Mouse (Mus musculus) thymus, adult 2 months (tissue): Measurements from ENCODE around the gene Dapk1. TPM values are rescaled to one million over a fixed set of nuclear protein-coding genes. Genes with fewer than 3 reads are reported as not detected.

Source experiments
- DNase-seq: peaks from one replicate; pipeline ENCODE4 v3.0.0; 2021
- H3K27ac ChIP-seq: fragments of 200-500 bp; 2 replicates; pipeline ENCODE4 v1.5.1; 2012; ENCODE audit warnings: low read length, control low read depth; ENCODE audit not compliant: control insufficient read depth, insufficient read depth
- H3K27me3 ChIP-seq: fragments of 200-500 bp; 2 replicates; pipeline ENCODE4 v1.6.1; 2012; ENCODE audit warnings: mild to moderate bottlenecking, low read length, moderate library complexity, mixed read lengths; ENCODE audit not compliant: control insufficient read depth, insufficient read depth
- H3K36me3 ChIP-seq: fragments of 200-500 bp; 2 replicates; pipeline ENCODE4 v1.6.1; 2012; ENCODE audit warnings: mild to moderate bottlenecking, low read length, moderate library complexity; ENCODE audit not compliant: control insufficient read depth, insufficient read depth
- H3K4me1 ChIP-seq: fragments of 200-500 bp; replicated peaks from 2 replicates; pipeline ENCODE4 v1.6.1; 2012; ENCODE audit warnings: low read length; ENCODE audit not compliant: control insufficient read depth, insufficient read depth
- H3K4me3 ChIP-seq: fragments of 200-500 bp; 2 replicates; pipeline ENCODE4 v1.5.1; 2012; ENCODE audit warnings: mild to moderate bottlenecking, low read length, control low read depth, moderate library complexity; ENCODE audit not compliant: control insufficient read depth, insufficient read depth
- CTCF ChIP-seq: fragments of 200-500 bp; IDR thresholded peaks from 2 replicates; pipeline ENCODE4 v1.5.1; 2012; ENCODE audit warnings: mild to moderate bottlenecking, control low read depth, low read length, moderate library complexity, borderline replicate concordance; ENCODE audit not compliant: control insufficient read depth, poor library complexity, insufficient read depth; ENCODE audit errors: extremely low read depth
- POLR2A ChIP-seq: fragments of 200-500 bp; IDR thresholded peaks from 2 replicates; pipeline ENCODE4 v1.6.1; 2012; ENCODE audit warnings: mild to moderate bottlenecking, low read length, control low read depth, moderate library complexity; ENCODE audit not compliant: control insufficient read depth, poor library complexity, insufficient read depth; ENCODE audit errors: extremely low read depth
- WGBS: fragments of 180-500 bp; shearing (Covaris S2); methylation state at CpG from one replicate; pipeline ENCODE4 v1.1.7; 2018; 5-methylcytosine and 5-hydroxymethylcytosine counted together
- polyA plus RNA-seq: library from polyadenylated mRNA; depleted of rRNA; stranded (reverse); fragments of >200 nt; gene quantifications from 2 replicates; pipeline ENCODE4 v1.2.3, GENCODE M21; 2012

Gene Dapk1
- polyA plus RNA-seq, 1 experiment = 45.2 TPM

- Histone ChIP-seq H3K36me3 (no peaks in the 10 kb centered on the region), H3K27ac (no peak overlapping the region), H3K4me1 (0 out of 2 replicates have a peak, but pooled peaks cover 9% of the 10 kb centered on the region), H3K27me3 (no peaks in the 10 kb centered on the region), H3K4me3 (no peak overlapping the region)
- TF ChIP-seq POLR2A = no peak
- TF ChIP-seq CTCF = no peak
- no peak for DNase-seq
- 87% methylated on average over 2 of the region's 2 CpGs for WGBS
Observed at GRCm38 (mm10) chr13:60690921-60691320, 89.2 kb downstream of the Dapk1 start.

DNA sequence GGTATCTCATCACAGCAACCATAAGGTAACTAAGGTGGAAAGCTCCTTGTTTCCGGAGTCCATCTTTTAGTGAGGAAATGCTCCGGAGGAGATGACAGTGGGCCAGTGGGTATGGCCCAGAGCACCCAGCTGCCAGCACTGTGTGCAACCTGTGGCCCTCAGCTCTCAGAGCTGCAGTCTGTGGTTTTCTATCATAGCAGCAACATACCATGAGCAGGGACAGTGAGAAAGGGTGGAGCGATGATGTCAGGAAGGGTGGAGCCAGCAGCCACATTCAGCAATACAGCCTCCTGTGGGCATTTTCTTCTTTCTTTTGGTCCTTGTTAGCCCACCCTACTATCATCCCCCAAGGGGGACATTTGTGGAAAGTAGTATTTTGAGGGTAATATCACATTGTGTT lies 90.2 kb downstream of the Dapk1 start:
- H3K4me3 ChIP-seq = no peak overlapping the region
- WGBS = 92% methylated on average over 3 of the region's 3 CpGs
- TF ChIP-seq POLR2A = no peak
- TF ChIP-seq CTCF = no peak

DNA sequence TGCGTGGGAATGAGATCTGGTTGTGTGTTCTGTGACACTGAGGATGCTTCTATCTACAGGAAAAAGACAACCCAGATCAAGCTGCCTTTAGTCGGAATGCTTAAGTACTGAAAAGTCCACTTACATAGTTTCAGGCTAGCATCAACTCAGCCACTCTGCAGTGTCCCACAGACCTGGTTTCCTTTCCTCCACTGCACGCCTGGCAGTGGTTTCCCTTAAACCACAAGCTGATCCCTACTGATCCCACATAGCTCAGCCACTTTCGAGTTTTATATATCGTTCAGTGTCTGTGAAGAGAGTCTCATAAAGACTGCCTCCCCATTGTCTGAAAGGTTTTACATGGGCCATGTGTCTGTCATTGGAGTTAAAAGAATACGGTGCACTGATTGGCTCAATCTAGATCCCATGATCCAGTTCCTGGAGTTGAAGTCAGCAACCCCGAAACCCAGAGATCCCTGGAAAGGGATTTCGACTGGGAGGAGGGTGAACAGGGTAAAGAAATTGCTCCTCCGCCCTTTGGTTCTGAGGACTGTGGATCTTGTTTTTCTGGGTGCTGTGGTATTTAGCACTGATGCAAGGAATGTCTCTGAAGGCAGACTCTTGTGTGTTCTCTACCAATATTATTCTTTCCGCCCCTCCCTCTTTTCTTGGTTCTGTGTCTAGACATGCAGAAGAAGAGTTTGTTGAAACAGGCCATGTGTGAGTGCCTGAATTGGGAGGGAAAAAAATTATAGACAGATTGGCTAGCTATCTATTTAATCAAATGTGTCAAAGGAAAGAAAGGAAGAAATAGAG lies 93.6 kb downstream of the Dapk1 start:
- Histone ChIP-seq H3K4me1 (0 out of 2 replicates have a peak, but pooled peaks cover 6% of the 10 kb centered on the region), H3K4me3 (no peak overlapping the region), H3K27me3 (no peaks in the 10 kb centered on the region), H3K27ac (no peak overlapping the region), H3K36me3 (no peaks in the 10 kb centered on the region)
- TF ChIP-seq POLR2A (no peak), CTCF (no peak)
- no peak for DNase-seq
- 55% methylated on average over 10 of the region's 10 CpGs for WGBS

More for the DNA sequence above, 90.2 kb downstream of the Dapk1 start:
- Histone ChIP-seq H3K27ac (no peak overlapping the region), H3K4me1 (0 out of 2 replicates have a peak, but pooled peaks cover 9% of the 10 kb centered on the region), H3K27me3 (no peaks in the 10 kb centered on the region), H3K36me3 (no peaks in the 10 kb centered on the region)
- no peak for DNase-seq

DNA sequence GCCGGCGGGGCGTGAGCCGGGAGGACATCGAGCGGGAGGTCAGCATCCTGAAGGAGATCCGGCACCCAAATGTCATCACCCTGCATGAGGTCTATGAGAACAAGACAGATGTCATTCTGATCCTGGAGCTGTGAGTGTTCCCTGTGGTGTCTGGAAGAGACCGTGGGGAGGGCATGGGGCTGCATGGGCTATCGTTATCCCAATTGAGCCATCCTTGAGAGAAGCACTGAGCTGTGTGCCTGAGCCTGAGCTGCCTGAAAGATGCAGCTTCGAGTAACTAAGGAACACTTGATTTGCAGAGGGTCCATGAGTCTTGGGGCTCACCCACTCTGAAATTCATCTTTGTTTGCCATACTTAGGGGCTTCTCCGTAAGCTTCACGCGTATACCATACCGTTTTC lies 94.6 kb downstream of the Dapk1 start:
- WGBS = 99% methylated on average over 14 of the region's 14 CpGs
- no peak for DNase-seq
- 0 out of 2 replicates have a peak, but pooled peaks cover 6% of the 10 kb centered on the region for H3K4me1 ChIP-seq
- TF ChIP-seq POLR2A = no peak
- H3K4me3 ChIP-seq = no peak overlapping the region
- H3K27ac ChIP-seq = no peak overlapping the region
- no peaks in the 10 kb centered on the region for H3K36me3 ChIP-seq
- H3K27me3 ChIP-seq = no peaks in the 10 kb centered on the region

- 92% methylated on average over 8 of the region's 8 CpGs for WGBS
- Histone ChIP-seq H3K4me3 (no peak overlapping the region), H3K27me3 (no peaks in the 10 kb centered on the region), H3K36me3 (no peaks in the 10 kb centered on the region), H3K4me1 (0 out of 2 replicates have a peak, but pooled peaks cover 6% of the 10 kb centered on the region), H3K27ac (no peak overlapping the region)
- DNase-seq = no peak
- no peak for TF ChIP-seq CTCF
- TF ChIP-seq POLR2A = no peak
Observed at GRCm38 (mm10) chr13:60696741-60697140, 95.0 kb downstream of the Dapk1 start.

- no peak for TF ChIP-seq CTCF
- TF ChIP-seq POLR2A = no peak
- 76% methylated on average over 2 of the region's 2 CpGs for WGBS
- Histone ChIP-seq H3K36me3 (no peaks in the 10 kb centered on the region), H3K27ac (no peak overlapping the region), H3K4me1 (0 out of 2 replicates have a peak, but pooled peaks cover 6% of the 10 kb centered on the region), H3K4me3 (no peak overlapping the region), H3K27me3 (no peaks in the 10 kb centered on the region)
- no peak for DNase-seq
Observed at GRCm38 (mm10) chr13:60698021-60698420, 96.3 kb downstream of the Dapk1 start.
